ENCODE assay signal across 20 mouse cellular contexts in genomic region chr4:150072416-150073101, GRCm38 (mm10). TPM values are rescaled to one million over a fixed set of nuclear protein-coding genes. Genes with fewer than 3 reads are reported as not detected.
DNase-seq lines count a peak whose midpoint lies in the region; ATAC-seq lines count a peak whose summit lies in the region.
"Had no signal": no experiment of that assay in that cellular context is flagged by ENCODE, and none has a peak within 500 bp of the region (broad histone marks: within the 10 kb centered on the region; RNA-seq: fewer than 3 reads in every experiment).

No protein-coding gene starts in this region.

- no peaks in the 10 kb centered on the region for H3K9me3 ChIP-seq in liver, embryonic 12.5 days (replicated peaks)
- H3K9me3 ChIP-seq: heart, embryonic 15.5 days; limb, embryonic 13.5 days; liver, embryonic 15.5 days had no signal

- H3K27ac ChIP-seq in liver, embryonic 12.5 days: no peak overlapping the region
- H3K27ac ChIP-seq: heart, embryonic 15.5 days; limb, embryonic 13.5 days; liver, embryonic 15.5 days; stomach, postnatal 0 days had no signal

- peak; percentile 17; the same call in 1 of the 2 replicates for ATAC-seq in liver, embryonic 12.5 days
- no peak; the same call in 1 of the 2 replicates for ATAC-seq in erythroid progenitor cell, adult 5-6 weeks (replicated peaks; ENCODE audit: low FRiP score, poor library complexity, severe bottlenecking)
- ATAC-seq: activated CD4-positive, CD25-positive, alpha-beta regulatory T cell, adult 4 months; CD4-positive, CD25-positive, alpha-beta regulatory T cell, adult 4 months; forebrain, embryonic 16.5 days had no signal

- H3K27me3 ChIP-seq in liver, embryonic 12.5 days (replicated peaks): peaks cover 3% of the 10 kb centered on the region; the same call in 1 of the 2 replicates
- H3K27me3 ChIP-seq: heart, embryonic 15.5 days; limb, embryonic 13.5 days; liver, embryonic 15.5 days had no signal

- no peak overlapping the region for H3K9ac ChIP-seq in liver, embryonic 12.5 days
- H3K9ac ChIP-seq: heart, embryonic 15.5 days; limb, embryonic 13.5 days; liver, embryonic 15.5 days had no signal

- H3K4me1 ChIP-seq in liver, embryonic 12.5 days: no peaks in the 10 kb centered on the region

- 64% methylated on average over 15 of the region's 15 CpGs for WGBS in liver, embryonic 12.5 days (ENCODE audit: insufficient replicate concordance)

- H3K4me3 ChIP-seq in liver, embryonic 12.5 days: no peak overlapping the region
- H3K4me3 ChIP-seq: heart, embryonic 15.5 days; limb, embryonic 13.5 days; liver, embryonic 15.5 days had no signal

- H3K4me2 ChIP-seq in liver, embryonic 12.5 days: no peak overlapping the region
- H3K4me2 ChIP-seq: heart, embryonic 15.5 days; limb, embryonic 13.5 days; liver, embryonic 15.5 days had no signal

- peak; percentile 33 for DNase-seq in cerebellum, adult 11-12 months
- DNase-seq in cerebellum, adult 8-10 months: no peak
- DNase-seq in liver: no peak
- DNase-seq in Muller cell, postnatal 12 days (ENCODE audit: inconsistent ontology term): peak; percentile 45
- peak; percentile 66 to 69 for DNase-seq in cerebellum, postnatal 10 days
- no peak for DNase-seq in lung, postnatal 10 days
- DNase-seq: gastrocnemius, postnatal 36 days; kidney, adult 8-10 months had no signal

- no peaks in the 10 kb centered on the region for H3K36me3 ChIP-seq in liver, embryonic 12.5 days
- H3K36me3 ChIP-seq: heart, embryonic 15.5 days; limb, embryonic 13.5 days; liver, embryonic 15.5 days had no signal

RNA-seq across cellular contexts. Expression of gene Gpr157, which starts 14.6 kb away (rescaled TPM):
- polyA plus RNA-seq in liver, embryonic 12.5 days (2016; fragmentation: Nextera tagmentation; extraction: Ambion mirVana): 0.18 and 0.37 TPM in 2 replicates
- total RNA-seq in erythroid progenitor cell, adult 5-6 weeks (2015; ENCODE audit: low replicate concordance): 0.42 TPM in 1 of 2 replicates, not detected in the other
- 0.51 and 0.83 TPM in 2 replicates for total RNA-seq in erythroid progenitor cell, adult 5-6 weeks (2017; ENCODE audit: low replicate concordance)

RNA-seq across cellular contexts. Expression of gene Slc2a5, which starts 46.5 kb away (rescaled TPM):
- 0.22 and 0.30 TPM in 2 replicates for polyA plus RNA-seq in liver, embryonic 12.5 days (2016; fragmentation: Nextera tagmentation; extraction: Ambion mirVana)
- total RNA-seq in erythroid progenitor cell, adult 5-6 weeks (2015; ENCODE audit: low replicate concordance): not detected in 2 replicates
- not detected in 2 replicates for total RNA-seq in erythroid progenitor cell, adult 5-6 weeks (2017; ENCODE audit: low replicate concordance)
- total RNA-seq: hematopoietic stem cell, adult 5-6 weeks; megakaryocyte progenitor cell, adult 5-6 weeks; neutrophil, adult 5-6 weeks had no signal
- polyA plus RNA-seq: activated CD4-positive, CD25-positive, alpha-beta regulatory T cell, adult 4 months; CD4-positive, CD25-positive, alpha-beta regulatory T cell, adult 4 months had no signal

Comparison
In these comparisons a context has a peak if more than half of its experiments do, and no peak if none do; other contexts are left out.
1. DNase-seq: peak in cerebellum, adult 11-12 months (single experiment), Muller cell, postnatal 12 days (single experiment) and cerebellum, postnatal 10 days (2 of 2); none in cerebellum, adult 8-10 months (single experiment), liver (single experiment) and lung, postnatal 10 days (single experiment).